Mouse (Mus musculus) cerebellum, adult 9-11 months (tissue): ENCODE measurements around the gene Cryzl2.

Experiments
- DNase-seq: peaks from one replicate; pipeline ENCODE4 v3.0.0; 2022

The Cryzl2 gene

DNA sequence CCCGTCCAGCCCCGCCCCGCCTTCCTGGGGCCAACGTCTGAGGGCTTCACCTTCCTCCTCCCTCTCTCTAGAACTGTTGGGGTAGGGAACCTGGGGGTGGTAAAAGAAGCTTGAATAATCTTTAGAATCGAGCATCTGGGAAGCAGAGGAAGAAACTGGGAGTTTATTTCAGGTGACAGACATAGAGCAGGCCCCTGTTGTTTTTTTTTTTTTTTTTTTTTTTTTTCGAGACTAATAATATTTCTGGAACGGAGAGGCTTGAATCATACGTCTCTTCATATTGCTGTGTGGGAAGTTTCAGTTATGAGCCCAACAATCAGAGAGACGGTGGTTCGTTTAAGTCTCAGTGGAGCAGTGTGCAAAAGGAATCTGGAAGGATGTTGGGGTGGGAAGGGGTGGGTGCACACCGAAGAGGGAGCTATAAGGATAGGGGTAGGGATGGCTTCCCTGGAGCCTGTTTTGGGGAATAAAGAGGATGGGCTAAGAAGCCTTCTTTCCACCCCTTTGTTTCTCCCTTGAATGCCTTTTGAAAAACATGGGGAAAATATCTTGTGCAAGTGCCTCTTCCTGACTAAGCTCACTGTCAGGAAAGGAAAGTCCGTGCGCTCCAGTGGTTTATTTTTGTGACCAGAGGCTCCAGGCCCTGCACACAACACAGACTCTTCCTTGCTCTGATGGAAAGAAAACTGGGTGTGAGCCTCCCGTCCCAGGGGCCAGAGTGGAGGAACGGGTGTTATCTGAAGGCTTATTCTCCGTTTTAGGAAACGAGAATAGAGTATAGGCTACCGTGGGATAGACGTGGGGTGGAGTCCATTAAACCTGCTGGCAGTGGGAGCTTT, 14.4 kb upstream of the Cryzl2 start:
- DNase-seq: no peak

DNA sequence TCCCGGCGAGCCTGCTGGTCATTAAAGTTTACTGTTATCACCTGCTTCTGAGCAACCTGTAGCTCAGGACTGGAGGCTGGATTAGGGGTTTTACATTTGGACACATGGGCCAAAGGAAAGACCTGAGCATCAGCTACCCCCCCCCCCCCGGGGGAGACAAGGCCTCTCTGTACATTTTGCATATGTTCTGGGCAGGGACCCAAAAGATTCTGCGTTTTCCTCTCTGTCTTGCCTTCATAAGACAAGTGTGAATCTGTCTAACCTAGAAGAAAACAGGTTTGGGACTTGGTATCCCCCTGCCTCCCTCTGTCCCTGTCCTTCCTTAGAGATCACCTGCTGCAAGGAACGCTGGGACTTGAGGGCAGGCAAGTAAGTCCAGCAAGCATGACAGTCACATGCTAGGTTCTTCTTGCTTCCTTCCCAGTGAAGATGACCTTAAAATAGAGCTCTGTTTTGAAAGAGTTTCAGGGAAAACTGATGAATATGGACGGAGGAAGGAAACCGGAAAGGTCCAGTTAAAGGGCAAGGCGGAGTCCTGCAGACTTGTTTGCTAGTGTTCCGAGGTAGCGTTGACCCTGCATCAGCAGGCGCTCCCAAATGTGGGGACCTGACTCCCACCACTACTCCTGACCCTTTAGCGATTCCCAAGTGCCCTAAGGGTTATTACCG, 13.6 kb upstream of the Cryzl2 start:
- DNase-seq: no peak

DNA sequence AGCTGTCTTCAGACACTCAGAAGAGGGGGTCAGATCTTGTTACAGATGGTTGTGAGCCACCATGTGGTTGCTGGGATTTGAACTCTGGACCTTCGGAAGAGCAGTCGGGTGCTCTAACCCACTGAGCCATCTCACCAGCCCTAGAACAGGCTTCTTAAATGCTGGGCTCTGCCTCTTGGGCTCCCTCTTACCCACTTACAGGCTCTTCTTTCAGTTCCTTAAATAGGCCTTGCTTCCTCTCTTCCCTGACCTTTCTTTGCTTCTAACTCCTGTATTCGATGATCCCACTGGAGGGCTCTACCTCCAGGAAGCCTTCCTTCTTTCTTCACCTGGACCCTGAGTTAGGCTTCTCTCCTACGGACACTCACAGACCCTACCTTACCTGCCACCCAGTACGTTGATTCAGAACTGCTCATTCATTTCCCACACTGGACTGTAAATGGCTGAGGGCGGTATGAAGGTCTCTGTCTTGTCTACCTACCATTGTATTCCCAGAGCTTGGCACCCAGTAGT, 12.9 kb upstream of the Cryzl2 start:
- DNase-seq: no peak

DNA sequence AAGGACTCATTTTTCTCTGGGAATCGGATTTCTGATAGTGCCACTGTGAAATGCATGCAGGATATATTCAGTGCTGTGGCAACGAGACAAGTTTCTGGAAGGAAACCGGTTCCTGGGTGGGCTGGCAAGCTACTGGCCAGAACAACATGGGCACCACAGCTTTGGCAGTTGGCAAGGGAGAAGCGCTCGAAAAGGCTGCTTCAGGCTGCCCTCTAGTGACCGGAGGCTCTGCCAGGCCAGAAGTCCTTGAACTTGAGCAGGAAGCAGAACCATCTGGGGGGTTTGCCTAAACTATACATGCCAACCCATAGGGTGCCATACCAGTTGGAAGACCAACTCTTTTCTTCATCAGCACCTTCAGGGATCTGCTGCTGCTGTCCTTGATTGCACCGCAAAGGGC, 12.1 kb upstream of the Cryzl2 start:
- peak; percentile 61 for DNase-seq

DNA sequence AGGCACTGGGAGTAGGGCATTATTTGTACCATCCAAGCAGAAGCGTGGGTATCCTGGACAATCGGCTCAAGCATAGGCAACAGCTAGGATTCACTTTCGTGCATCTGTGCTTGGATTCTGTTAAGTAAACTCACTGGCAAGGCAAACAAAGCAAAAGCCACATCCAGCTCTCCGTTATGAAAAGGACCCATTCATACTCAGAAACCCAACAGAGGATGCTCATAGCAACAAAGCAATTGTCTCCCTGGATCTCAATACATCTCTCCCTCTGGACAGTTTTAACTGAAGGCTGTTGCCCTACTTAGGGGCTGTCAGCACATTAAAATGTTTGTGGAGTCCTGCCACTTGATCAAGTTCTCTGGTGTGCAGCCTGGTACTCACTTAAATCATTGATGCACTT, 11.2 kb upstream of the Cryzl2 start:
- peak; percentile 11 for DNase-seq

DNA sequence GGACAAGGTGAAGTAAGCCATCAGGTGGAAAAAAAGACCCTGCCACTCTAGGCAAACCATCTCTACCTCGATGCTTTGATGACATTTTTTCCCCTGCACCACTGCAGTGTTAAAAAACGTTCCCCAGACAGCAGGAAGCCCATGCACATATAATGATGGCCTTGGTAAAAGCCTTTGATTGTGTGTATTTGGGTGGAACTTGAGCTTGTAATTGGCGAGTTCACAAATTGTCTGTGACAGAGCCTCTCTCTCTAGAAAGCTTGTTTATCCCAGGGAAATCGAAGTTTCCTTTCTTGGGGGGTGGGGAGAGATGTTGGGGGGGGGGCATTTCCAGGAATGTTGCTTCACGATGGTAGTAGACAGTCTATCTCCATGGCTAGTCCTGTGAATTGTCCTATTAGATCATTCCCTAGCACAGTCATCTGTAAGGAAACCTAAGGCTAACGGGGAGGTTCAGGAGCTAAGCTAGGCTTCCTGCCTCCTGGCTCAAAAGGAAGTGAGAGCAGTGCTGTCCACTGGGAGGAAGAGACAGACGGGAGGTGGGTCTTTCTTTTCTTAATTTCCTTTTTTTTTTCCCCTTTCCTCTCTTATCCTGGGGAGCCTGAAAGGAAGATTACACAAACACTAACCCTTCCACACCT, 10.1 kb upstream of the Cryzl2 start:
- no peak for DNase-seq

DNA sequence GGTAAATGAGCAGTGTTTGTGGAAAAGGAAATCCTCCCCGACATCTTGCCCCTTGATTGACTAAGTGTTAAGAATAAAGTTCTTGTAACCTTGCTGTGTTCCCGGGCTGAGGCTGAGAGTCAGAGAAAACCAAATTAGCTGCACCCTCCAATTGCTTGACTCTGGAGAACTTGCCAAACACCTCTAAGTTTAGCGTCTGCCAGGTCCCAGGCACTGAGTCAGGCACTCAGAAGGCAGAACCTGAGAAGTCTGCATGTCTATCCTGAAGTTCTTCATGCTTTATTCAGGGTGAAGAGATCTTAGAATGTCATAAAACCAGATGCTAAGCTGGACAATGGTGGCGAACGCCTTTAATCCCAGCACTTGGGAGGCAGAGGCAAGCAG, 9.6 kb upstream of the Cryzl2 start:
- no peak for DNase-seq

DNA sequence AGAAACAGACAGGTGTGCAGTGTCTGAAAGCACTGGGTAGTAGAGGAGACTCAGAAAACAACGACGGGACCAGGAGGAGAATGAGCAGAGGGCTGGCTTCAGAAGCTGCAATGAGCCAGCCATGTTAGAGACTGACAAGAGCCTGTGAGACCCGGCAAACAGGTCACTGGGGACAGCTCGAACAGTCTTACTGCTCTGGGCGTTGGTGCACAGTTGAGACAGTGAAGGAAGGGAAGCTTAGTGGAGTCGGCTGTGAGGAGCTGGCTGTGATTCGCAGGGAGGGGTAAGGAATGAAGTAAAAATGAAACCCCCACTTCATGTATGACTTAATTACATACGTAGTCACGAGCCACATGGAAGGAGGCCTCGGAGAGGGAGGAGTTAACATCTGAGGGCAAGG, 8.8 kb upstream of the Cryzl2 start:
- no peak for DNase-seq

DNA sequence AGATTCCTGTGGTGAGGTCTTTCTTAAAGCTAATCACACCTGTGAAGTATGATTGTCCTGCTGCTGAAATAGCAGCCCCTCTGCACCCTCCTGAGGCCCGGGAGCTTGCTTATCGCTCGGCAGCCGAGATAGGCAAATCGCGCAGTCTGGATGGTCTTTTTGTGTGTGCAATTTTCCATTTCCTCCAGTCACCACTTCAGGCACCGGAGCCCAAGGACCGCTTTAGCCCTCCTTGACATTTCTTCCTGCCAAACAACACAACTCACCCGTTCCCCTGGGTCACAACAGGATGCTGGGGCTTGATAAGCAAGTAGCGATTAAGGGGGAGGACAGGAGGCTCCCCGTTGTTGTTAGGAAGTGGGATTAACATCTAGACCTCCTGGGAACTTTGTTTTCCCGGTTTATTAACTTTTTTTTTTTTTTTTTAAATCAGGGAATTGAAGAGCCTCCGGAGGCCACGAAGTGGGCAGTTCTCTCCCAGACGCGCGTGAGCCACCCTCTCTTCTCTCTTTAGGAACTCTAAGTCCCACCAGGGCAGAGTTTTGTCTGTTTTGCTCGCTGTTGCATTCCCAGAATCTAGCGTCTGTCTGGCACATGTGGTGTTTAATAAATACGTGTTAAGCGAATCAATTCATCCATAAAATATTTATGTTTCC, 8.3 kb upstream of the Cryzl2 start:
- DNase-seq: no peak

DNA sequence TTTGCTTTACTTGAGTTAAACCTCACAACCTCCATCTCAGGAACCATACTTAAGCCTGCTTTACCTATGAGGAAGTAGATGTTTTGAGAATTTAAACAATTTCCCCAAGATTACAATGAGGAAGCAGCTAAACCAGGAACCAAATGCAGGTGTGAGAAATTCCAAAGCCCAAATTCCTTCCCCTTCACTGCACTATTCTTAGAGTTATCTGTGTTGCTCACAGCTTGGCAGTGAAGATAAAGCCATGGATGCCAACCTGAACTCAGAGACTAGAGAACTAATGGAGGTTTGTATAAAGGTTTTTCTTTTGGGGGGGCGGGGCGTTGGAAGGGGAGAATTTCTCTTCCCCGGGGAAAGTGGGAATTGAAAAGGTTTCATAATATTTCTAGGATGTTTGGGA, 6.1 kb upstream of the Cryzl2 start:
- DNase-seq: no peak

DNA sequence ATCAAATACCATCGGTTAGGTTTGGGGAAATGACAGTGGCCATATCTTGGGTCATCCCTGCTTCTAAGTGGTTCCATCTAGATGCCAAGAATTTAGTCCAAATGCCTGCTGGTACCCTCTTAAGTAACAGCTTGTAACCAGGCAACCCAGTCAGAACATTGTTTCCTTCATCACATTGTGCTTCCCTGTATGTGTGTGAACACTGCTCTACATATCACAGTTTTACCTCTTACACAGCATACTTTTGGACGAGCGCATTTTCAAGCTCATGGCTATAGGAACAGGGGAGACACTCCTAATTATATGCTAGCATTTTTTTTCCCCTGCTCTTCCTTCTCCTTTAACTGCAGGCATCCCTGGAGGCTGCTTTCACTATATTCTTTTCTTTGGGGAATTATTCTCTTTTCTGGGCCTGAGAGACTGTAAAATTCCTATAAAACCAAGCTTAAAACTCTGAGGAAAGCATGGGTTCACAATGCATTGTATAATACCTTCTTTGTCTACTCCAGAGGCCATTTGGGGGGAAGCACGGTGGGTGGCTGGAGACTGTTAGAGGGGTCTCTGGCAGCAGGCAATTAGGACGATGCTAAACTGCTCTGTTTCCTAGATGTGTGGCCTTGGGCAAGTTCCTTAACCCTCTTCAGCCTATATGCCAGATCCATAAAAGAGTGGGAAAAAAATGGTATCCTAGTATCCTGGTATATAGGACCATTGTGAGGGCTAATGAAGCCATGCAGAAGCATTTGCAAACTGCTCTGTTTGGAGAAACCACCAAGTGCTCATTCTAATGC, 5.4 kb upstream of the Cryzl2 start:
- DNase-seq: no peak

DNA sequence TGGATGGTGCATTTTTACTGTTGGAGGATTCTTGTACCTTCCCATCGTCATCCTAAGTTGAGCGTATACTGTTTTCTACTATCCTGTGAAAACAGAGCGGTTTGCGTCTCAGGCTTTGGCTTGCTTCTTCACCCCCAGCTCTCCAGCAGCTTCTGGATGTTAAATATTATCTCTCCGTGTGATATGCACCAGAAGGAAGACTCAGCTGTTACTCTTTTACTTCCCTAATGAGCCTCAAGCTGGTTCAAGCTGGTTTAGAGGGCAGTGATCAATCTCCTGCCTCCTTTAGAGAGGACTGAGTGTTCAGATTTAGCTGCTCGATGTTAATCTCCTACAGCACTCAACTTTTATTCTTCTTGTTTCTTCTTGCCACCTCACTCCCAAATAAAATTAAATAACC, 3.5 kb upstream of the Cryzl2 start:
- DNase-seq: no peak

DNA sequence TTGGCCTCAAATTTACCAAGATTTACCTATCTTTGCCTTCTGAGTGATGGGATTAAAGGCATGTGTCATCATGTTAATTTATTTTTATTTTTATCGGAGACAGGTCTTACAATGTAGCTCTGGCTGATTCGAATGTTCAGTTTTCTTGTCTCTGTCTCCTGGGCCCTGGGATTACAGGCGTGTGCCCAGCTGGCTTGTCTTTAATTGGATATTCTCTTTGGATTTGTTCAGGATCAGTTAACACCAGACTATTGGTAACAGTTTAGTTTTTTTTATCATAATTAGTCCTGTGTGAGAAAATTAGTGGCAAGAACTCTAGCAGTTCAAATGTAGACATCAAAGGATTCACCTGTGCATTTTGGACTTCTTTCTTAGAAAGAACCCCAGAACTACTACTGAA, 588 bp upstream of the Cryzl2 start:
- no peak for DNase-seq

DNA sequence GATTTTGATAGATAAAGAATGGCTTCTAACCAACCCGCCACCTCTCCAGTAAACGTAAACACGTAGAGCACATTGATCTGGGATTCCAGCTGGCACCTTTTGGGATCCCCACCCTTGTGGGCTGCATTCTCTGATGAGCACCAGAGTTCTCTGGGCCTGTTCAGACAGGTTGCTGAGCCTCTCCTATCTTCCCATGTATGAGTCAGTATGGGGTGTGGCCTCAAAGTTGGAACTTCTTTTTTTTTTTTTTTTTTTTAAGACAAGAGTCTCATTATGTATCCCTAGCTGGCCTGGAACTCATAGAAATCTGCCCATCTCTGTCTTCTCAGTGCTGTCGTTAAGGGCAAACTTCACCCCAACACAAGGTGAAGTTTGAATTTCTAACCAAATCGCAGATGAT, 1.5 kb downstream of the Cryzl2 start:
- DNase-seq: no peak

DNA sequence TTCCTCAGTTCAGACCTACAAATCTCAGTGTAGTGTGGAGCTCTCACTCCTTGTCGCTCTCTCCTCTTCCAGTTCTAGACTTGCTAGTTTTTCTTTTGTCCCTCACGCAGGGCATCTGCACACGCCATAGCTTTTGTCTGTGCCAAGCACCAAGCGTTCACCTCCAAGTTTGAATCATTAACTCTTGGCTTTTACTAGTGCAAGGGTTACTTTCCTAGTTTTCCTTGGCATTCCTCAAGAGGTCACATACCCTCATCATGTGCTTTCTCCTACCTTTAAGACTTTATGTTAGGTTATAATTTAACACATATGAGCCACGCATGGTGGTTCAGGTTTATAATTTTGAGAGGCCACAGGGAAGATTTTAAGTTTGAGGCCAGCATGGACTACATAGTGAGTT, 2.9 kb downstream of the Cryzl2 start:
- DNase-seq: no peak

DNA sequence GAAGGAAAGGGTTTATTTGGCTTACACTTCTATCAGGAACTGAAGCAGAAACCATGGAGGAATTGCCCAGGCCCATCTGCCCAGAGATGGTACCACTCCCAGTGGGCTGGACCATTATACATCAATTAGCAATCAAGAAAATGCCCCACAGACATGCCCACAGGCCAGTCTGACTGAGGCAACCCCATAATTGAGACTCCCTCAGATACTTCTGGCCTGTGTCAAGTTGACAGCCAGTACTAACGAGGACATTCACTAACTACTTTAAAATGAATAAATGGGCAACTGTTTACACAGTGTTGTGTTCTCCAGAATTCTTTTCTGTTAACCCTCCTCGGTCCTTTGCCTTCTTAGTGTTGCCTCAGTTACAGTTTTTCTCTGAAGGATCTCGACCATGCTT, 4.0 kb downstream of the Cryzl2 start:
- no peak for DNase-seq

DNA sequence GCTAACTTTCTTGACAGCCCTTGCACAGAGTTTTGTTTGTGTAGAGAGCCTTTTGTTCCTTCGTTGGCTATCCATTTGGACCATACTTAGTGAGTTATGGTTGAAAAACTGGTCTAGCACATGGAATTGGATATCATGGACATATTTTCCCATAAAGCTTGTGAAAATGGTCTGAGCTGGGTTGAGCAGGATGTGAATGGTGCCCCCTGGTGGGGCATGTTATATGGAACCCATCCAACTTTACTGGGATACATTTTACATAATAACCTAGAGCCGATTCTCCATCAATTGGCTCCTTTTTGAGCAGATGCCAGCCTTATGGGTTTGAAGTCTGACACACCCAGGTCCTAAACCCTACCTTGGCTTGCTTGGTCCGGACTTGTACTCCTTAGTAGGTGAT, 6.8 kb downstream of the Cryzl2 start:
- peak; percentile 7 for DNase-seq

DNA sequence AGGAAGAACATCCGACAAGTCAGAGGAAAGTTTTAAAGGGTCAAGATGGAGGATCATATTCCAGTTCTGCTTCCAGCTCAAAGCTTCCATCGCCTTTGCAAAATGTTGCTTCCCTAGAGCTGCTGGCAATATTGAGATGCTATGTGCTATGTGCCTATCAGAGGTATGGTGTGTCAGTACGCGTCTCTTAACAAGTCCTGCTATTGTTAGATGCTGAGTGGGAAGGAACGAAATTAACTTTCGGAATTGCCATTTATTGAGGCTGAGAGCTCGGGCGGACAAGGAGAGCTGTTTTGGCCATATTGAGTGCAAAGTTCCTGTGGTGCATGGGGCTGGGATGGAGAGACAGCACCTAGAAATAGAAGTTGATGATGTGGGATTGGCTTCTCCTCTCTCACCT, 9.5 kb downstream of the Cryzl2 start:
- no peak for DNase-seq

DNA sequence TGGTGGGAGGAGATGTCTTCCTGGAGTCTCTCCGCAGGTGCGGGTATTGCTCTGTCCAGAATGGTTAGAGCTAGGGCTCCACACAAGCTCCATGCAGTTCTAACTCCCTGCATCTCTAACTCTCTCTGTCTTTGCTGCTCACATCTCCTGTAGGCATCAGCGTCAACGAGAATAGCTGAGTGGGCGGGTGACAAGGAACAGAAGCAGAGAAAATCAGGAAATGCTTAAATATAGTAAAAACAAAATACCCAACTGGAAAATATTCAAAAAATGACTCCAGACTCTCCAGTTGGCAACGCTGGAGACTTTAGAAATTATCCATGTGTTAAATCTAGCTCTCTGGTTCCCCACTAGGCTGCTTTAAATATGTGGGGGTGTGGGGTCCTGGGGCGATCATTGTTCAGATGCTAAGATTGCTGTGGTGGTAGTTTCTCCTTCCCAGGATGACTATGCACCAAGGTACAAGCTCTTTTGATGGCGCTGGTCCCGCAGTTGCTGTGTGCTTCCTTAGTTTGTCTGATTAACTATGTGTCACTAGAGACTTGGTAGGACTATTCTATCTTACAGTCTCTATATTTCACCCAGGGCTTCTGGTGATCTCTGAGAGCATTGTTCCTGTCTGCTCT, 12.5 kb downstream of the Cryzl2 start:
- DNase-seq: no peak

DNA sequence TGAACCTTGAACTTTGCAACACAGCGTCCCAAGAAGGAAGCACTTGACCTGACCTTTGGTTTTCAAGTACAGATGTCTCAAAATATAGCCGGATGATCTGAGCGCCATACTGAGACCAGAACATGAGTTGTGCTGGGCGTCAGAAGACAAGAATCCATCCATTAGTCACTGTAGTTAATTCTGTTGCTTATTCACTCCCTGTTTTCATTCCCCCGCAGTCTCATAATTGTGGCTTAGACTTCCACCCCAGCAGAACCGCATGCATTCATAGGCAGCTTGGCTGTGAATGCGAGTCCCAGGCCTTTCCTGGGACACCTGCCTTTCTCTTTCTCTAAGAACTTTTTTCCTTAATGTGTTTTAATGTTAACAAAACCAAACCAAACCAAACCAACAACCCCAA, 14.3 kb downstream of the Cryzl2 start:
- no peak for DNase-seq

DNA sequence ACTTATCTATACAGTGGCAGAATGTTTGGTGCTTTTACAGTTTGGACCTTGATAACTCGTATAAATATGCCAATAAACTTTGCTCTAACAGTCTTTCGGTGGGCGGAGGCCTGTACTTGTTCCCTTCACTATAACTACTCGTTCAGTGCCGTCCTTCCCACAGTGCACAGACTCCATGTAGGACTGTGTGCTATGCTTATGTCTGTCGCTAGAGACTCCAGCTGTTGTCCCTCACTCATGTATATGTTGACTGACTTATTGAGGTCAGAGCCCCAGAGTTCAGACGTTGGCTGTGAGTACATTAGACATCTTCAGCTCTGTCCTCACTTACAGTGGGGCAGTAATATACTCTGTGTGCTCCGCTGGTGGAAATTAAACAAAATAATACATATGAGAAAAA, 16.5 kb downstream of the Cryzl2 start:
- no peak for DNase-seq

DNA sequence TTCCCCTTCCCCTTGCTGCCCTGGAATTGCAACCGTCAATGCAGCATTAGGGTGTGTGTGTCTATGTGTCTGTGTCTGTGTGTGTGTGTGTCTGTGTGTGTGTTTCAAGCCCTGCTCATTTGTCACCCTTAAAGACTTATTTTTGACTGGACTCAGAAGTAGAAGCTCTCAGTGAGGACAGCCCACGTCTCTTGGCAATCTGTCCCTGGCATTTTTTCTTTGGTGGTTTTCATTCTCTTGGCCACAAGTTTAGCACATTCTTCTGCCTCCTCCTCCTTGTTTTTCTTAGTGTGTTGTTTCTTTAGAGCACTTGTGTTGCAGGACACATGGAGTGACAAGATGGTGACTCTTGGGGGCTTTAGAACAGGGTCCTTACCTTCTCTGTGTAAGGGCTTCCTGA, 17.9 kb downstream of the Cryzl2 start:
- DNase-seq: no peak
